Mouse (Mus musculus): ENCODE results near the gene Acad10. TPM values are rescaled to one million over a fixed set of nuclear protein-coding genes. Genes with fewer than 3 reads are reported as not detected.
A peak's percentile ranks its signal among the peaks of the same experiment; 100 is the strongest.

Acad10 gene
- total and polyA plus RNA-seq, 3 experiments: 2.1 to 4.2 (median 2.7) TPM

- DNase-seq (ENCODE audit: extremely low read depth): no peak
- peaks cover 23 to 61% of the 10 kb centered on the region in 2 experiments for H3K4me1 ChIP-seq (ENCODE audit: control insufficient read depth in 1 of 2, insufficient read depth in 2 of 2)
- H3K36me3 ChIP-seq (replicated peaks in 1 of 2; ENCODE audit: control insufficient read depth in 1 of 2, insufficient read depth in 1 of 2, low read length in 1 of 2): peaks cover 0 to 16% of the 10 kb centered on the region in 2 experiments
- dilution Hi-C loops (cut with MboI; ENCODE audit: extremely low pct_ligation_motif_present, extremely low pct_unique_long_range_greater_than_20kb, low sequenced_read_pairs) (no loop called here), in situ Hi-C loops (cut with MboI; ENCODE audit: low pct_ligation_motif_present, low pct_unique_long_range_greater_than_20kb, low sequenced_read_pairs) (loop anchor here (5.0 kb wide), 1 partner anchor 33 kb away; no protein-coding TSS in a partner anchor)
- H3K4me3 ChIP-seq (replicated peaks in 1 of 3; ENCODE audit: low read depth in 2 of 3, low read length in 2 of 3, poor library complexity in 1 of 3): no peak overlapping the region
- H3K9ac ChIP-seq (ENCODE audit: insufficient read depth, low read depth): no peak overlapping the region
- H3K4me2 ChIP-seq (ENCODE audit: insufficient read depth, low read depth, poor library complexity, severe bottlenecking): no peak overlapping the region
- H3K79me2 ChIP-seq (replicated peaks; ENCODE audit: control insufficient read depth, extremely low read depth, insufficient read depth, poor library complexity, severe bottlenecking): no peaks in the 10 kb centered on the region
- H3K27me3 ChIP-seq (replicated peaks): no peaks in the 10 kb centered on the region
- TF ChIP-seq SMC3 (IDR thresholded peaks at IDR 0.05; ENCODE audit: low read depth, low read length) (no peak), PAX5 (IDR thresholded peaks at IDR 0.05; ENCODE audit: low read length) (no peak), MEF2A (IDR thresholded peaks at IDR 0.05; ENCODE audit: borderline replicate concordance, low read depth, low read length) (no peak), ZNF384 (IDR thresholded peaks at IDR 0.05; ENCODE audit: low read depth, low read length) (peak; percentile 85)
- H3K9me3 ChIP-seq (replicated peaks; ENCODE audit: low read length): no peaks in the 10 kb centered on the region
- H3K27ac ChIP-seq (ENCODE audit: insufficient read depth, low read depth): no peak overlapping the region
Measured at GRCm38 (mm10) chr5:121585005-121585404, 75.3 kb downstream of the Acad10 start.

GRCm38 (mm10) chr5:121583765-121584501 is 76.4 kb downstream of the Acad10 start:
- DNase-seq (ENCODE audit: extremely low read depth): peak; percentile 38
- Histone ChIP-seq H3K36me3 (replicated peaks in 1 of 2; ENCODE audit: control insufficient read depth in 1 of 2, insufficient read depth in 1 of 2, low read length in 1 of 2) (peaks cover 8 to 24% of the 10 kb centered on the region in 2 experiments), H3K4me2 (ENCODE audit: insufficient read depth, low read depth, poor library complexity, severe bottlenecking) (no peak overlapping the region), H3K4me1 (ENCODE audit: control insufficient read depth in 1 of 2, insufficient read depth in 2 of 2) (peaks cover 23 to 61% of the 10 kb centered on the region in 2 experiments), H3K4me3 (replicated peaks in 1 of 3; ENCODE audit: low read depth in 2 of 3, low read length in 2 of 3, poor library complexity in 1 of 3) (no peak overlapping the region), H3K79me2 (replicated peaks; ENCODE audit: control insufficient read depth, extremely low read depth, insufficient read depth, poor library complexity, severe bottlenecking) (no peaks in the 10 kb centered on the region), H3K9me3 (replicated peaks; ENCODE audit: low read length) (no peaks in the 10 kb centered on the region), H3K27ac (ENCODE audit: insufficient read depth, low read depth) (no peak overlapping the region), H3K9ac (ENCODE audit: insufficient read depth, low read depth) (no peak overlapping the region), H3K27me3 (replicated peaks) (no peaks in the 10 kb centered on the region)
- peak; percentile 62 for TF ChIP-seq SMC3 (IDR thresholded peaks at IDR 0.05; ENCODE audit: low read depth, low read length)
- TF ChIP-seq KAT2A (IDR thresholded peaks at IDR 0.05; ENCODE audit: insufficient replicate concordance, low read length): no peak
- TF ChIP-seq CTCF (conservative IDR thresholded peaks at IDR 0.05 in 1 of 2, IDR thresholded peaks at IDR 0.05 in 1 of 2; ENCODE audit: low read depth in 2 of 2, low read length in 2 of 2): peak in 1 of 2 experiments; percentile 63; a peak in 2 of 4 replicates
- TF ChIP-seq RAD21 (IDR thresholded peaks at IDR 0.05; ENCODE audit: low read depth, low read length): peak; percentile 14
- TF ChIP-seq USF1 (IDR thresholded peaks at IDR 0.05; ENCODE audit: low read depth, low read length): no peak
- 0 out of 2 replicates have a peak, but pooled peaks have one; percentile 18 for TF ChIP-seq IRF4 (IDR thresholded peaks at IDR 0.05; ENCODE audit: low read depth, low read length)
- TF ChIP-seq ZNF384 (IDR thresholded peaks at IDR 0.05; ENCODE audit: low read depth, low read length): no peak
- in situ Hi-C loops (cut with MboI; ENCODE audit: low pct_ligation_motif_present, low pct_unique_long_range_greater_than_20kb, low sequenced_read_pairs) (no loop called here), dilution Hi-C loops (cut with MboI; ENCODE audit: extremely low pct_ligation_motif_present, extremely low pct_unique_long_range_greater_than_20kb, low sequenced_read_pairs) (no loop called here)

- DNase-seq (ENCODE audit: extremely low read depth): no peak
- H3K27ac ChIP-seq (ENCODE audit: insufficient read depth, low read depth): no peak overlapping the region
- dilution Hi-C loops (cut with MboI; ENCODE audit: extremely low pct_ligation_motif_present, extremely low pct_unique_long_range_greater_than_20kb, low sequenced_read_pairs): no loop called here
- H3K9ac ChIP-seq (ENCODE audit: insufficient read depth, low read depth): no peak overlapping the region
- no peaks in the 10 kb centered on the region for H3K79me2 ChIP-seq (replicated peaks; ENCODE audit: control insufficient read depth, extremely low read depth, insufficient read depth, poor library complexity, severe bottlenecking)
- TF ChIP-seq ZNF384 (IDR thresholded peaks at IDR 0.05; ENCODE audit: low read depth, low read length) (no peak), EP300 (IDR thresholded peaks at IDR 0.05; ENCODE audit: low read length) (peak; percentile 11; the same call in 1 of the 2 replicates), CHD1 (IDR thresholded peaks at IDR 0.05; ENCODE audit: low read depth, low read length) (peak; percentile 70; the same call in 1 of the 2 replicates), NELFE (IDR thresholded peaks at IDR 0.05; ENCODE audit: low read depth, low read length) (no peak)
- H3K36me3 ChIP-seq (replicated peaks in 1 of 2; ENCODE audit: control insufficient read depth in 1 of 2, insufficient read depth in 1 of 2, low read length in 1 of 2): peaks cover 8 to 36% of the 10 kb centered on the region in 2 experiments
- no peaks in the 10 kb centered on the region for H3K9me3 ChIP-seq (replicated peaks; ENCODE audit: low read length)
- peaks cover 23 to 53% of the 10 kb centered on the region in 2 experiments for H3K4me1 ChIP-seq (ENCODE audit: control insufficient read depth in 1 of 2, insufficient read depth in 2 of 2)
- in situ Hi-C loops (cut with MboI; ENCODE audit: low pct_ligation_motif_present, low pct_unique_long_range_greater_than_20kb, low sequenced_read_pairs): no loop called here
- H3K27me3 ChIP-seq (replicated peaks): no peaks in the 10 kb centered on the region
- no peak overlapping the region for H3K4me2 ChIP-seq (ENCODE audit: insufficient read depth, low read depth, poor library complexity, severe bottlenecking)
- H3K4me3 ChIP-seq (replicated peaks in 1 of 3; ENCODE audit: low read depth in 2 of 3, low read length in 2 of 3, poor library complexity in 1 of 3): no peak overlapping the region
Measured at GRCm38 (mm10) chr5:121581945-121582344, 78.4 kb downstream of the Acad10 start.

All from CH12.LX (cell line).